Mouse (Mus musculus) retina, adult 2 months (tissue): Measurements from ENCODE around the gene Apoc1.

Experiments used
- DNase-seq: peaks from one replicate; pipeline ENCODE4 v3.0.0-alpha.2; 2012; ENCODE audit warnings: low read depth, low spot score

Gene Apoc1

GRCm38 (mm10) chr7:19685374-19685773, 7.1 kb downstream of the Apoc1 start:
- no peak for DNase-seq

GRCm38 (mm10) chr7:19683771-19684201, 8.7 kb downstream of the Apoc1 start:
- DNase-seq, result no peak

GRCm38 (mm10) chr7:19682979-19683378, 9.5 kb downstream of the Apoc1 start:
- no peak for DNase-seq

GRCm38 (mm10) chr7:19681202-19681694, 11.2 kb downstream of the Apoc1 start, which contains the start of the genes Gm44805 and Apoc4:
Gene Gm44805 (minus strand): TSS chr7:19681423.
Gene Apoc4 (minus strand): TSS chr7:19681479.
- DNase-seq, result no peak

- DNase-seq, result no peak
Observed at GRCm38 (mm10) chr7:19680702-19681101, 11.8 kb downstream of the Apoc1 start.

DNA sequence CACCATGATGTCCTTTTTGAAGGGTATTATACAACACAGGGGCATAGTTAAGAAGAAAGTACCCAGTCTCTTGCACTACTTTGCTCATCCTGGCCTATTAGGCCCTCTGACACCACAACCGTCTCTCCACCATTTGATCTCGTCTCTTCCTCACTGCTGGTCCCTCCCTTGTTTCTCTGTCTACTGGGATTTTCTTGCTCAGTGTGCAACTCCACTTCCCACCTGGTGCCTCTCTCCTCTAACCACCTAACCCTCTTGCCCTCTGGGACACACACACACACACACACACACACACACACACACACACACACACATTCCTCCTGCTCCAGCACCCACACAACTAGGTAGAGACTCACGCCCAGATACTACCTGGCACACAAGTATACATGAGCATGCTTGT, 13.6 kb downstream of the Apoc1 start:
- no peak for DNase-seq

GRCm38 (mm10) chr7:19677872-19678271, 14.6 kb downstream of the Apoc1 start, which contains the start of gene Apoc2:
Gene Apoc2 (minus strand): TSS chr7:19677941.
- no peak for DNase-seq

GRCm38 (mm10) chr7:19676662-19677061, 15.8 kb downstream of the Apoc1 start:
- no peak for DNase-seq

GRCm38 (mm10) chr7:19675824-19676223, 16.6 kb downstream of the Apoc1 start:
- DNase-seq, result no peak

DNA sequence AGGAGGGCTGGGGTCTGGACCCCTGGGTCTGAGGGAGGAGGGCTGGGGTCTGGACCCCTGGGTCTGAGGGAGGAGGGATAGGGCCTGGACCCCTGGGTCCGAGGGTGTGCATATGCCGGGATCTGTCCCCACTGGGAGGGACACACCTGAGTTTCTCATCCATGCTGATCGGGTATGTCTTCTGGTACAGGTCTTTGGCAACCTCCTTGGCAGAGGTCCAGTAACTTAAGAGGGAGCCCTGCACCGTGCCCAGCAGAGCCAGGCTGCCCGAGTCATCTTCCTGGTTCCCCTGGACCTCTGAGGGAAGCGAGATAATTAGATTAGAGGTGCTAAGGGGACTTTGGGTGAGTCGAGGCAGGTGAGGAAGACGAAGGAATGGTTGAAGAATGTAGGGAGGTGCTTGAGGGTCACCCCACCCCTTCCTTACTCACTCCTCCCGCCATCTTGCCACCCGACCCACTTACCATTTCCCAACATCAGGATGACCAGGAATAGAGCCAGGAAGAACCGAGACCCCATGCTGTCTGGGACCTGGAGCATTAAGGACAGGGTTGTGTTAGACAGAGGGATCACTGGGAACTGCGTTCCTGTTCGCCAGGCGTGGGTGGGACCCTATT, 19.3 kb downstream of the Apoc1 start:
- DNase-seq, result no peak

GRCm38 (mm10) chr7:19671511-19671910, 20.9 kb downstream of the Apoc1 start:
- DNase-seq, result no peak

DNA sequence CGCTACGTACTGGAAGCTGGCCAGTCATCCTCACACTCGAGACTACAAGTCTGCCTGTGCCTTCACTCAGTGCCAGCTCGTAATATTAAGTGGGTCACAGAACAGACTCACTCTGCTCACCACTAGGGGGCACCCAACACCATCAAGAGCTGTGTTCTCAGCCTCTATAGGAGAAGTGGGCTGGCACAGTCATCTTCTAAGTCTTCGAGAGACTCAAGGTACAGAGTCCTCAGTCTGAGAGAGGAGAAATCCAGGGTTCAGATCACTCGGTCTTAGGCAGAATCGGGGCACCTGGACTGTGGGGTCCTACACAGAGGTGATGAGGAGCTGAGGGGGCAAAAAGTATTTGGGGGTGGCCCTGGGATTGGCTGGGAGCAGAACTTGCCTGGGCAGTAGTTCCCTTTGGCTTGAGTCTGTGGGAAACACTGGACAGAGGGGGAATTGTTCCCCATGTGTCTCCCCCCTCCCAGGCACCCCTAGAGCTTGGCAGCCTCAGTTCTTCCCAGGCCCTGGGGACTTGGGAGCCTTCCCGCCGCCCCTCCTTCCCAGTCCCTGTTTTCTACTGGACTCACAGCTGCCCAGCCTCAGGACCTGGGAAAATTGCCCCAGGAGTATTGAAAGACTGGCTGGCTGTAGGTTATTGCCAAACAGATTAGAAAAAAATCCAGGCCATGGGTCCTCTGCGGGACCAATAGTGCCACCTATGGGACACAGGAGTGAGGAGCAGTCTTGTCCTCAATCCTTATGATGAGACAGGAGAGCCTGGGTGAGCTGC, 23.3 kb downstream of the Apoc1 start:
- DNase-seq, result peak; percentile 87

DNA sequence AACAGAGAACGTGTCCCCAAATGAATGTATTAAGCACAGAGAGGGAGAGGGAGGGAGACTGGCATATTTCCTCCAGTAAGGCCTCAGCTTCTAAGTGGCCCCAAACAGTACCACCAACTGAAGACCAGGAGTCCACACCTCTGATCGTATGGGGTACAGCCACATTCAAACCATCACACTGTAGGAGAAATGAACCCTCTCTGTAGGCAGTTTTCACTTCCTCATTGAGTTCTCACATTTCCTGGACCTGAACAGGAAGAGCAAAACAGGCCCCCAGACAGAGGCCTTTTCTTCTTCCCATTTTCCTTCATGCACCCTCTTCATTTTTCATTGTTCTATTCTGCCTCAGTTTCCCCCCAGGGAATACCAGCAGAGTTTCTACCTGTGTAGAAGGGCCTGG, 25.0 kb downstream of the Apoc1 start:
- no peak for DNase-seq

DNA sequence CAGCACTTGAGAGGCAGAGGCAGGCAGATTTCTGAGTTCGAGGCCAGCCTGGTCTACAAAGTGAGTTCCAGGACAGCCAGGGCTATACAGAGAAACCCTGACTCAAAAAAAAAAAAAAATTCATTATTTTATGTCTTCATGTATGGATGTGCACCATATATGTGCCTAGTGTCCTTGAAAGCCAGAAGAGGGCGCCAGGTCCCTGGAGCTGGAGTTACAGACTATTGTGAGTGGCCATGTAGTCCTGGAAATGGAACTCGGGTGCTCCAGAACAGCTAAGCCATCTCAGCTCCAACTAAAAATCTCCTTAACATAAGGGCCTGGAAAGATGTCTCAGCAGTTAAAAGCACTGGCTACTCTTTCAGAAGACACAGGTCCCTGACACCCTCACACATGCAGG, 25.7 kb downstream of the Apoc1 start:
- no peak for DNase-seq

GRCm38 (mm10) chr7:19664955-19665841, 27.3 kb downstream of the Apoc1 start, which contains the start of gene Clptm1:
Gene Clptm1 (minus strand): TSS chr7:19665033.
- DNase-seq, result peak; percentile 95

- DNase-seq, result no peak
Observed at GRCm38 (mm10) chr7:19664455-19664954, 28.0 kb downstream of the Apoc1 start.

GRCm38 (mm10) chr7:19663940-19664339, 28.5 kb downstream of the Apoc1 start:
- DNase-seq, result no peak

DNA sequence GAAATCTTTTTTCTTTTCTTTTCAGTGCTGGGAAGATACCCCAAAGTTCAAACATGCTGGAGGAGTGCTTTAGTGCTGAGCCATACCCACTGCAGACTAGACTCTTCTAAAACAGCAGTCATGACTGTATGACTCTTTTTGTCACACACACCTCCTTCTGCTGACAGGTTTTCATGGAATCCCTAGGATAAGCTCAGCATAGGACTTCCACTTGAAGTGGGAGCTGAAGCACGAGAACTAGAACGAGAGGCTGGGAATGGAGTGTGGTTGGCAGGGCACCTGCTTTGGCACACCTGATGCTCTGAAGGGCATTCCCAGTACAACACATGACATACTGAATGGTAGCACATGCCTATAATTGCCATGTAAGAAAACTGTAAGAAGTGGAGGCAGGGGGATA, 39.8 kb downstream of the Apoc1 start:
- DNase-seq, result no peak

DNA sequence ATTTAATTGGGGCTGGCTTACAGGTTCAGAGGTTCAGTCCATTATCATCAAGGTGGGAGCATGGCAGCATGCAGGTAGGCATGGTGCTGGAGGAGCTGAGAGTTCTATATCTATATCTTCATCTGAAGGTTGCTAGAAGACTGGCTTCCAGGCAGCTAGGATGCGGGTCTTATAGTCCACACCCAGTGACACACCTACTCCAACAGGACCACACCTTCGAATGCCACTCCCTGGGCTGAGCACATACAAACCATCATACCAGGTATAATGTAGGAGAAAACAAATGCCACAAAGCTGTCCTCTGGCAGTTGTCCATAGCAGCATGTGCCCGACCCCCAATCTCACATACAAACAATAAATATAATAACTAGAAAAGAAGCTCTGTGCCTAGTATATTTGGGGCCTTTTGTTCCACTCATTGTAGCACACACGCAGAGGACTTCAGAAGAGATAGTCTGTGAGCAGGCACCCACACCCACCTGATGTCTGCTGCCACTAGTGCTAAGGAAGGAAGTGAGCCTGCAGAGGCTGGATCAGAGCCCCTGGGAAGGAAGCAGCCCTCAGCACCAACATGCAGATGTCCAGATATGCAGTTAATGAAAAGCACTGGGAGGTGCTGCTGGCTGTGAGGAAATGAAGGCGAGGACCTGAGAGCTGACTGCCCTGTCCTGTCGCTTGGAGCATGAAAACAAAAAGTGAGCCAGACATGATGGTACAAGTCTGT, 41.2 kb downstream of the Apoc1 start:
- DNase-seq, result no peak

DNA sequence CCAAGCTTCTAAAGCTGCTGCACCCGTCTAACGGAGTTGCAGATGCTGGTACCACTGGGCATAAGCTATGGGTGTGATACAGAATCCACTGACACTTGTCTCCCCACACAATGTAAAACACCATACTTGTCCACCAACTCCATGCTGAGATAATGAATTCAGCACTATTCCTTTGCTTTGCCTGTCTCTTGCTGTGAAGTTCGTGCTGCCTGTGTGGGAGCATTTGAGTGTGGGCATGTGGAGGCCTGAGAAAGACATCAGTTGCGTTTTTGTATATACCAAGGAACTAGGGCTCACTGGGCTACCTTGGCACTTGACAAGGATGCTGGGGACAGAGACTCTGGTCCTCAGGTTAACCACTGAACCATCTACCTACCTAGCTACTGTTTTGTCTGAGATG, 51.2 kb downstream of the Apoc1 start:
- no peak for DNase-seq
